Mouse (Mus musculus) spleen, postnatal 14 days (tissue): ENCODE data around the gene Stam.
"Not testable (repeated sequence)": the region's sequence is repeated elsewhere in the genome, so short reads cannot be mapped to it uniquely, and the experiment has no call there.

Source experiments
- DNase-seq, 2 experiments: peaks; one replicate each; pipeline ENCODE4 v3.0.0; 2021 to 2022; ENCODE audit warnings: low spot score in 2 of 2

Gene Stam

DNA sequence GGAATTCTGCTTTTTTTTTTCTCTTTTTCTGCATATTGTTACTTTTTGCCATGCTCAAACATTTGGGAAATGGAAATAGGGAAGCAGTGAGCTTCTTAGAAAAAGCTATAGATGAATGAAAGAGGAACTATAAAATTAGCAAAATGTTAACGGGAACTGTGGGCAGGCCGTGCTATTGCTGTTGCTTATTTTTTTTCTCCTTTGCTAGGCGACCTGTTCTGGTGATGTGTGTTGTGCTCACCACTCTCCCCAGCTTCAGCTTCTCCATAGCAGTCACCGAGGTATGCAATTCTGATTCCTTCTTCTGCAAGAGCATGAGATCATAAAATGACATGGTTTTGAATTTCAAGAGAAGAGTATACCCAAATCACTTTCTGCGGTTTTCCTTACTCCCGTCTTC is 118.1 kb downstream of the Stam start:
- no peak for DNase-seq

DNA sequence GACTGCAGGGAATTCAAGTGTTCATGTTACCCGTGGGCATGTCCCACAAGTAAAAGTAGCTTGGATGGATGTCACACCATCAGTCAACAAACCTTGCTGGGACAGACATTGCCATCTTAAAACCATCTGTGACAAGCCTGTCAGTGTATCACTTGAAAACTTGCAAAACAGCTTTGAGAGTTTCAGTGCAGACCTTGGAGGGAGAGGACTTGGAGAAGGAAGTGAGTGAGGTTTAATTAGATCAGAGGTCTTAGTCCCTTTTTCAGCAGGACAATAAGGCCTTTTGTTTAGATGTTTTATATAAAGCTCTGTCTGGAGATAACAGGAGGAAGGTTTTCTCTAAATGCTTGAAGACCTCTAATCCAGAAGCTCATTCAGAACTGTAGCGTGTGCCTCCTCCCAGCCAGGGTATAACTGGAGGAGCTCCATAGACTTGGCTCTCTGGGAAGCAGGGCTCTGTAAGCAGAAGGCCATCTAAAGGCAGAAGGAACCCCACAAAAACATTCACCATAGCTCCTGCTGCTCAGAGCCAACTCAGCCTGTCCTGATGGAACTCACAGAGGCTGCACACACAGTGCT is 124.5 kb downstream of the Stam start:
- DNase-seq = not testable (repeated sequence)
